Mouse (Mus musculus) ovary, postnatal 14 days (tissue): ENCODE data around the gene Hoxa4.

Source experiments
- DNase-seq: peaks from one replicate; pipeline ENCODE4 v3.0.0; 2022; ENCODE audit warnings: low spot score

The Hoxa4 gene

GRCm38 (mm10) chr6:52228475-52229465 is 37.2 kb upstream of the Hoxa4 start:
- DNase-seq: no peak

- DNase-seq: no peak
Observed at GRCm38 (mm10) chr6:52227470-52228222, 36.1 kb upstream of the Hoxa4 start.

- DNase-seq: no peak
Observed at GRCm38 (mm10) chr6:52226569-52227257, 35.2 kb upstream of the Hoxa4 start.

- DNase-seq: no peak
Observed at GRCm38 (mm10) chr6:52225612-52226568, 34.3 kb upstream of the Hoxa4 start.

GRCm38 (mm10) chr6:52224895-52225611 is 33.5 kb upstream of the Hoxa4 start:
- DNase-seq: no peak

- DNase-seq: no peak
Observed at GRCm38 (mm10) chr6:52223939-52224760, 32.6 kb upstream of the Hoxa4 start.

GRCm38 (mm10) chr6:52222729-52223128 is 31.2 kb upstream of the Hoxa4 start:
- DNase-seq: no peak

- no peak for DNase-seq
Observed at GRCm38 (mm10) chr6:52221993-52222685, 30.6 kb upstream of the Hoxa4 start.

- peak; percentile 92 for DNase-seq
Observed at GRCm38 (mm10) chr6:52221337-52221992, 29.9 kb upstream of the Hoxa4 start, which contains the start of gene Hoxa7. Gene Hoxa7, minus strand, starts transcription at chr6:52221854.

- DNase-seq: no peak
Observed at GRCm38 (mm10) chr6:52220865-52221310, 29.3 kb upstream of the Hoxa4 start.

- DNase-seq: no peak
Observed at GRCm38 (mm10) chr6:52220003-52220864, 28.7 kb upstream of the Hoxa4 start.

- DNase-seq: no peak
Observed at GRCm38 (mm10) chr6:52219234-52219942, 27.8 kb upstream of the Hoxa4 start.

GRCm38 (mm10) chr6:52218643-52219215 is 27.2 kb upstream of the Hoxa4 start:
- DNase-seq: no peak

GRCm38 (mm10) chr6:52217895-52218642 is 26.5 kb upstream of the Hoxa4 start:
- DNase-seq: no peak

GRCm38 (mm10) chr6:52217459-52217768 is 25.9 kb upstream of the Hoxa4 start:
- DNase-seq: no peak
